Mouse (Mus musculus) ZHBTc4 (cell line): Measurements from ENCODE around the gene Hist1h2ae.

Source experiments
- DNase-seq: peaks from one replicate; pipeline ENCODE4 v3.0.0-alpha.2; 2011; ENCODE audit warnings: low read depth, low spot score

The Hist1h2ae gene

GRCm38 (mm10) chr13:23571022-23571503 lies at the start of gene Hist1h2ae, which contains the start of gene Hist1h2bg:
Hist1h2ae (minus strand) TSS chr13:23571220.
Hist1h2bg (plus strand) TSS chr13:23571396.
- DNase-seq = peak; percentile 94

GRCm38 (mm10) chr13:23620056-23620732 lies 49.2 kb upstream of the Hist1h2ae start:
- no peak for DNase-seq

DNA sequence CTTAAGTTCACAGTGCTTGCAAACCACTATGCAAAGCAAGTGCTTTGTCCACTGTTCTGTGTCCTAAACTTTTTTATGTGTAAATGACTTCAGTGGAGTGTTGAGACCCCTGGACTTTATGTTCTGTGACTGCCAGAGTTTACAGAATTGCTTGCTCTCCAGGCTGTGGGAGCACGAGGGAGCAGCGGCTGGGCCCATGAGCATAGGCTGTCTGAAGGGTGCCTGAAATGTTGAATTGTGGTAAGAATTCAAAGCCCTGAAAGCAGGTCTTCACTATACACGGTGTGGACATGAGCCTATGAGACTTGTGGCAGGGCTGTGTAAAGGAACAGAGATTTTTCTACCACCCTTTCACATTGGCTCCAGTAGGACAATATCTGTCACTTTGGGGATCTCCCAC lies 40.6 kb upstream of the Hist1h2ae start:
- DNase-seq = no peak

- DNase-seq = peak; percentile 40
Measured at GRCm38 (mm10) chr13:23610393-23610792, 39.4 kb upstream of the Hist1h2ae start.

DNA sequence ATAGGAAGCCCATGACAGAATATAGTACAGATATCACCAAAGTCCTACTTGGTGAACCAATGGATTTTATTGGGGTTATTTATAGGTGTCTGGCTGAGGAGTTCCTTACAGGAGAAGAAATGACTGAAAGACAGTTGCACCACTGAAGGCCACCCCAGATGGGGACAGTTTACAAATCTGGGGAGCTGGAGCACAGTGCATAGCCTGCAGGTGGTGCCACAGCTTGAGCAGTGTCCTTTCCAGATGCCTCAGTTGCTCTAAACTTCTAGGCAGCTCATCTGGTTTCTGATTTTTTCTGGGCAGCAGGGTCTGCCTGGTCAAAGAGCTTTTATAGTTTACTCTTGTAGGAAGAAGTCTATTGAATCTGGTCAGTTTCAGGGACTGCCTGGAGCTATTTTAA lies 38.8 kb upstream of the Hist1h2ae start:
- no peak for DNase-seq

DNA sequence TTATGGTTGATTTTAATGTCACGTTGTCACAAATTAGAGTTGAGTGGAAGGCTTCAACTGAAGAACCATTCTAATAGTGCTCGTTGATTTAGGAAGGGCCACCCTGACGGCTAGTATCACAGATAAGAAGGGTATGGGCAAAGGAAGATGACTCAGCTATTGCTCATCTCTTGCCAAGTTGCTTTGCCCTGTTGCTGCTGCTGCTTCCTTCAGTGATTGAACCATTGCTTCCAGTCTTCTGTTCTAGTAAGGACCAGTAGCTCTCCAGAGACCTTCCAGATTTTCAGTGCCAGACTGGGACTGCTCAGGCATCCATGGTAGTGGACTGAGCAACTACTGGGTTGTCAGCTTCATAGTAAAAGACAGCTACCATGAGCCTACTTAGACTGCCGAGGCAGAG lies 38.2 kb upstream of the Hist1h2ae start:
- no peak for DNase-seq

- no peak for DNase-seq
Measured at GRCm38 (mm10) chr13:23605052-23605451, 34.0 kb upstream of the Hist1h2ae start.

DNA sequence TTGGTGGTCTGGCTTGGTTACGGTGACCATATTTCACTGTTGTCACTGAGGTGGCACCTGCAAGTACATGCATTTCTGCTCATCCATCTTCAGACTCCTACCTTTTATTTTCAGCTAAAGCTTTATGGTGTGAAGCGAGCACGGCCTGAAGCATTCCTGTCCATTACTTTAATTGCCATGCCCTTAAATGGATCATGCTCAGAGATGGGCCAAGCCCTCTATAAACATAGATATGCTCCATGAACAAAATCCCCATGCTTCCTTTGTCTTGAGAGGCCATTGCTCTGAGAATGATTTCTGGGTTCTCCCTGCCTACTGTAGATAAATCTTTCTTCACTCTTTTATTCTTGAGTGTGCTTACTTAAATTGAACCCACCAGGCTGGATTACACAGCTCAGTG lies 33.4 kb upstream of the Hist1h2ae start:
- DNase-seq = no peak

DNA sequence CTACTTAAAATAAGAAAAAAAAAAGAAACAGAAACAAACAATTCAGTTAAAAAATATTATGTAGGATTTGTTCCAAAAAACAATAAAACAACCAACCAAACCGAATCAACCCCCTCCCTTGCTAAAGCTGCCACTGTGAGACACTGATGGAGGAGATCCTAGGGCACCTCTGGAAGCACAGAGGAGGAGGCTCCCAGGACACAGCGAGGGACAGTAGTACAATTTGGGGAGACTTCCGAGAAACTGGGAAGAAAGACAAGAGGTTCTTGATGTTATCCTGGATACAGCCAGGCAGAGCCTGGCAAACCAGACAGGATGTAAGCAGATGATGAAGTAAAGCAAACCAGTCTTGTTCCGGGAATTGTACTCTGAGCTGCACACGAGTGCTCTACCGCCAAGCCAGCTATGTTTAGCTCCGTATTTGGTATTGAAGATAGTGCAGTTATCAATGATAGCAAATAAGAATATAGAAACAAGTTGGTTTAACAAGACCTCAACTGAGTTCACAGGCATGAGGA lies 32.2 kb upstream of the Hist1h2ae start:
- DNase-seq = no peak

- peak; percentile 78 for DNase-seq
Measured at GRCm38 (mm10) chr13:23597957-23598356, 26.9 kb upstream of the Hist1h2ae start.

- DNase-seq = peak; percentile 62
Measured at GRCm38 (mm10) chr13:23595622-23596372, 24.8 kb upstream of the Hist1h2ae start.

- DNase-seq = peak; percentile 23
Measured at GRCm38 (mm10) chr13:23595185-23595584, 24.2 kb upstream of the Hist1h2ae start.

- DNase-seq = no peak
Measured at GRCm38 (mm10) chr13:23593051-23593770, 22.2 kb upstream of the Hist1h2ae start.

- no peak for DNase-seq
Measured at GRCm38 (mm10) chr13:23592614-23593013, 21.6 kb upstream of the Hist1h2ae start.

DNA sequence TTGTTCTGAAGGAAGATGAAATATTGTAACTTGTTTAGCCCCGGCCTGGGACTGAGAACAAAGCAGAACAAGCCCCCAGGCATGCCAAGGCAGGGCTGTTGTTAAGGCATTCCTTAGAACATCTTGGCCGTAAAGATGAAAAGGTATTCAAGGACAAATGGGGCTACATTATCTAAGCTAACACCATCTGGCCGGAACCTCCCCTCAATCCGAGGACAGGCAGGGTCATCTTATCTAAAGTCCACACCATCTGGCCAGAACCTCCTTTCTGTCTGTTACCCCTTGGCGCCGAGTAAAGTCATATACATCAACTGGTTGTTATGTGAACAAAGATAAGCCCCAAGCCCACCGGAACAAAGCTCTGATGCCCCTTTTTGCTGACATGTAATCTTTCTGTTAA lies 20.9 kb upstream of the Hist1h2ae start:
- DNase-seq = peak; percentile 54

DNA sequence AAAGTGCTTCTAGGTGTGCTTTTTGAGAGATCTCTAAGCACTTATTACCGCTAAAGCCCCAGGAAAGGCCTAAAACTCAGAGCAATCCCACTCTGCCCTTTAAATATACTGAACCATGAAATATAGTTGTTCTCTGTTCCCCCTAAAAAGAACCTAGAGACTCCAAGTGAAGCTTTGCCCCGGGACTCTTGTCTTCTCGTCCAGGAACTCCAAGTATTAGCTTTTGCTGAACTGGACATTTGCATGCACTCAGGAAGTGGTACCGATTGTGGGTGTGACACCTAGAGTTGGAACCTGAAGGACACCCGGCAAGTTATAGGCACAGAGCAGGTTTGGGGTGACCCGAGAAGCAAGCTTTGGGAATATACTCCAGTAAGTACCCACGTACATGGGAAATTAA lies 20.2 kb upstream of the Hist1h2ae start:
- DNase-seq = no peak

DNA sequence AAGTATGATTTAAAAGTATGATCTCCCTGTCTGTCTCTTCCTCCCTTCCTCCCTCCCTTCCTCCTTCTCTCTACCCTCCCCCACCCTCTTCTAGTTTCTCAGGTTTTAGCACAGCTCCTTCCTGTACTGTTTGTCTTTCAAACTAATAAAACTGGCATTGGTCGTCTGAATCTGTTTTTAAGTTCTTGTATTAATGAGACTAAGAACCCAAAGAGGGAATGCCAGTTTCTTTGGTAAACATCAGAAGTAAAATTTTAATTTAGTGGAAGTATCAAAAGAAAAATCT lies 15.9 kb upstream of the Hist1h2ae start:
- peak; percentile 24 for DNase-seq

DNA sequence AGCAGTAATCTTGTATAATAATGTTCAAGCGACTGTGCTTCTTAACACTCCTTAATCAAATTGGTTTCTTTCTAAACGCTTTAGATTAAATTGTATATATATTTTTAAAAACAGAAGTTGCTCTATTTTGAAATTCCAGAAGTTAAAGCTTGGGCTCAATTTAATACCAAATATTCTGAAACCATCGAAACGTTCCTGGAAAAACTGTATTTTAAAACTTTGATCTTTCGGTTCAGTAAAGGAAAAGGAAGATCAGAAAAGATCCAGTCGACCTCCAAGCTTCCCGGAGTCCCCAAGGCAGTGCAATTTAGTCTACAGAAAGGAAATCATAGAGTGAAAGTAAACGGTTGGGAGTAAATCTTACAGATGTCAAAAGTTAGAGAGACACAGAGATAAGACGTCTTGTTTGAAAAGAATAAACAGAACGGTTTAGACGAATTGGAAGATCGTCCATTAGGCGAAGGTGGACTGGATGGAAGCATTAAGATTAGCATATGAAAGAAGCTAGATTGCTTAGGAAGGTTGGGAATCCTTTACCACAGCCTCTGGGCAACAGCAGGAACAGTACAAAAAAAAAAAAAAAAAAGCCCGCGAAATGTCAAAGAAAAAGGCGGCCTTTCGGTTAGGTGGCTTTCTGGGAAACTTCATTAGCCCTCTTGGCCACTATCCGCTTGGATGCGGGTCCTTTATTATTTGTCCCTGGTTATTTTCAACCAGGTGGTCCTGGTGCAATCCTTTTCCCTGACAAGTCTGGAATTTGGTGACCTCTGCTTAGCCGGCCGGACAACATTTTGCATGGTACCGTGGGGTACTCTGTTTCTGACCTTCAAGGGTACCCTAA lies 15.3 kb upstream of the Hist1h2ae start:
- peak; percentile 82 for DNase-seq

DNA sequence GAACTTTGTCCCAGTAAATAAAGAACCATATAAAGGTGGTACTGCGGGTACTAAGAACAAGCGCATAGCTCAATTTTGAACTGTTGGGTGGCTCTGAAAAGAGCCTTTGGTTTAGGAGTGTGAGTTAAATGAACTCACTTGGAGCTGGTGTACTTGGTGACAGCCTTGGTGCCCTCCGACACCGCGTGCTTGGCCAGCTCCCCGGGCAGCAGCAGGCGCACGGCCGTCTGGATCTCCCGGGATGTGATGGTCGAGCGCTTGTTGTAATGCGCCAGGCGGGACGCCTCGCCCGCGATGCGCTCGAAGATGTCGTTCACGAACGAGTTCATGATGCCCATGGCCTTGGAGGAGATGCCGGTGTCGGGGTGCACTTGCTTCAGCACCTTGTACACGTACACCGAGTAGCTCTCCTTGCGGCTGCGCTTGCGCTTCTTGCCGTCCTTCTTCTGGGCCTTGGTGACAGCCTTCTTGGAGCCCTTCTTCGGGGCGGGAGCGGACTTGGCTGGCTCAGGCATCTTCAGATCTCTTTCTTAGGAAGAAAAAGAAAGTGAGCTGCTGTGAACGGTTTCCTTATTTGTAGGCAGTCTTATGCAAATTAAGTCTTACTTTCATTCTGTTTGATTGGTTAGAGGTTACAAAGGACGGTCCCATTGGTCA lies 14.6 kb upstream of the Hist1h2ae start:
- peak; percentile 92 for DNase-seq

- DNase-seq = peak; percentile 82
Measured at GRCm38 (mm10) chr13:23585029-23585441, 14.0 kb upstream of the Hist1h2ae start.

DNA sequence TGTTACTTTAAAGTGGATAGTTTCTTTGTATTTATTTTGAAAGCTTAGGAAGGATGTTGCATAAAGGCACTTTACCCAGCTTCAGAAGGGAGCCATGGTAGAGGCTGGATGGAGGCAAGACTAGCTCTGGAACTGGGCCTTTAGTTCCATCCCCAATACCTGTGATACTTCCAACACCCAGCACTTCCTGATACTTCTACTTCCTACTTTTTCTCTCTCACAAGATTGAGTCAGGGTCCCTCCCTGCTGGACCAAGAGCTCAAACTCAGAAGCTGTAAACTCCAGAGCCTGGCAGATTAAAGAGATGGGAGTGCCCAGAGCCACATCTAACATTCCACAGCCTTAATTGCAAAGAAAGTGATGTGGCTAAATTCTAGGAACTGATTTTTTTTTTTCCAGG lies 13.3 kb upstream of the Hist1h2ae start:
- peak; percentile 55 for DNase-seq
